Mouse (Mus musculus) cerebellum, adult 9-11 months (tissue): ENCODE measurements at regions not wholly inside any gene's neighbourhood (a gene's known extent, or its start where the extent isn't known, plus 50 kb on each side); places are given as distances from the start of the nearest gene placed in this dataset.

Experiments used
- DNase-seq: peaks from one replicate; pipeline ENCODE4 v3.0.0; 2022

DNA sequence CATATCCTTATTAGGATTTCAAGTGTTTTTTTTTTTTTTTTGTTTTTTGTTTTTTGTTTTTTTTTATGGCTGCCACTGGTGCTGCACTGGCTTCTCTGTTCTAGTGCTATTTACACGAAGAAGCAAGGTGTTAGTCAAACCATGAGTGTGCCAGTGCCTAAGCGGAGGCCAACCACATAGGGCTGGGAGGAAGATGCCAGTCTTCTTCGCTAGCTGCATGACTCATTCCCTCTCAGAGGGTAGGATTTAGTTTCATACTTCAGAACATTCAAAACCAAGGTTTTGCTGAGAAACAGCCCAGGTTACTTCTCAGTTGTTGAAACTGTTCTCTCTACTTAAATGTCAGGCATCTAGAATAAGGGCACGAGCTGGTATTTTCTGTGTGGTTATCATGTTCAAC lies 72.6 kb downstream of the Icos start:
- DNase-seq = no peak

DNA sequence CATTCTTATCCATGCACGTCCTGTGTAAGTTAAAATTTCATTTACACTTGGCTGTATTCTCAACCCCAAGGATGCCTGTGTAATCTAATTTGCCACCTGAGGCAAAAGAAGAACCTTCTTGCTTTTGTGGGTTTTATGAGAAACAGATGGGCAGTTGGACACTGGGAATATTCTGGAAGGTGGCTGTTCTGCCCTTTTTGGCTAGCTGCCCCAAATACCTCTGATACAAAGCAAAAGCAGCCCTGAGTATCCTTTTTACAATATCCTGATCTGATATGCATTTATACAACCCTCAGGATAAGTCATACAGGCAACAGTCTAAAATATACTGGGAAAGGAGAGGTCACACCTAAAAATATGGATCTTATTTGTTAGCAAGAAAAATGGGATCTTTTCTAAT lies 75.9 kb downstream of the Icos start:
- DNase-seq = peak; percentile 2

DNA sequence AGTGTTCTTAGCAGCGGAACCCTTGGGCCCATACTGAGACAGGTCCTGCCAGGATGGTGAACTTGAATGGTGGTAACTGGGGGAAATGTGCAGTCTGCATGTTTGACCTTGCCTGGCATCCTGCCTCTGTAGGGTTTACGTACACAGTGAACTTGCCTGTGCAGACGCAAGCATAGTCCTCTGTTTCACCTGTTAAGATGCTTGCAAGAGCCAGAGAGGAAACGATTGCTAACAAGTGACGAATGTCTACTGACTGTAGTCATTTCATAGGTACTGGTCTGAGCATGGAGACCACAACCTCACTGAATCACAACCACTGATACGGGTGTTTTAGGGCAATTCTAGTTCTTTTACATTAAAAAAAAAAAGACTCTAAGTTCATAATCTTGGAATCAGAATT lies 76.7 kb downstream of the Icos start:
- DNase-seq = no peak

DNA sequence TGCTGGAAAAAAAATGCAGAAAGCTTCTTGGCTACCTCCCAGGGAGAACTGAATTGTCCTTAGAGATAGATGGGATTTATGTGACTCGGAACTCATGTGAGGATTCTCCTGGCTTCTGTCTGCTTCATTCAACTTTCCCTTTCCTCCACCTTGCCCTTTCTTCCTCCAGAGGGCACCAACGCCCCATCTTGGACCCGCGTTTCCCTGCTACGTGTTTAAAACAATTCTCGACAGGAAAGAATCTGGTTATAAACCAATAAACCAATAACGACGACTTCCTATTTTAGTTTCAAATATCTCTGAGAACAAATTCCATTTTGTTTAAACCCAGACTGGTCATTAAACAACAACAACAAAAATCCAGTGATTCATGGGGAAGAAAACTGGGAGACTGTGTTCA lies 77.4 kb downstream of the Icos start:
- DNase-seq = peak; percentile 11

DNA sequence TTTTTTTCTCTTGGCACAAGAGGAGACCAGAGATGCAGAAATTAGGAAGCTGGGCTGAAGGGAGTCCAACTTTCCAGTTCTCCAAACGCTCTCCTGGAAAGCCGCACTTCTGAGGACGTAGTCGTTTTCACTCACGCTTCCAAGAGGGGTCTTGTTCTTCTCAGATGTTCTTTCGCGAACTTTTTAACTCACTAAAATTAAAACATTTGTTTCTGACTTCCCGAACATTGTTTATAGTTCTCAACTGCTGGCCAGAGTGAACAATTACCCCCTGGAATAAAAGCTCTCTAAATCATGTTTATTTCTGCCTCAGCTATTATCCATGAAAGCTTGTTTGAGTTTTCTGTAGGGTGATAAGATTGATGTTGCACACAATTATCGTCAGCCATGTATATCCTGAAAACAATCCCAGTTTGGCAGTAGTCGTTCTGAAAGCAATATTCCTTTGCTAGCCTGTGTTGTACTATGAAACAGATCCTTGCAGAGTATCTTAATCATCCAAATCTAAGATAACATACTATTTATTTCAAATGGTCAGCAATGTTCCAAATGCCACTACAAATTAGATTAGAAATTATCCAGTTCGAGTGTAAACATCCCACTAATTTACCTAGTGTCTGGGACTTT lies 82.3 kb downstream of the Icos start:
- no peak for DNase-seq

DNA sequence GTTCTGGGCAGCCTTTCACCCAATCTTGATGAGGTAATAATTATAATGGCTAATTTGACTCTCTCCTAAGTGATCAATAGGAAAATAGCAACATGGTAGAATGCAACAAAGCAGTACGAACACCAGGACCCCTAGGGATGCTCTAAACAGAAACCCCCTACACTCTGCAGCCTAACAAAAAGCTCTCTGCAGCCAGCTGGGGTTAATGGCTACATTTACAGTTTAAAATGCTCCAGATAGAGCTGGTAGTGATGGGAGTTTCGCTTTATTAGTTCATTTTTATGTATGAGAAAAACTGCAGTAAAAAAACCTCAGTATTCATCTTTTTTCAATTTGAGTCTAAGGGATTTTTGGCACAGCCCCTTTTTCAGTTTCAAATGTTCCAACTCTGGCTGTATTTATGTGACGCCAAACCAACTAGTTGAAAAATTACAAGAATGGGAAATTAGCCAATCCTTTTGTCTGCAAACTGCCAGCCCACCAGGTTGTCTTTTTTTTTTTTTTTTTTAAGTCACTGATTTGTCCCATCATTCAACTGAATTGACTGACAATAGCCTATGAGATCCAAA lies 84.2 kb downstream of the Icos start:
- no peak for DNase-seq

DNA sequence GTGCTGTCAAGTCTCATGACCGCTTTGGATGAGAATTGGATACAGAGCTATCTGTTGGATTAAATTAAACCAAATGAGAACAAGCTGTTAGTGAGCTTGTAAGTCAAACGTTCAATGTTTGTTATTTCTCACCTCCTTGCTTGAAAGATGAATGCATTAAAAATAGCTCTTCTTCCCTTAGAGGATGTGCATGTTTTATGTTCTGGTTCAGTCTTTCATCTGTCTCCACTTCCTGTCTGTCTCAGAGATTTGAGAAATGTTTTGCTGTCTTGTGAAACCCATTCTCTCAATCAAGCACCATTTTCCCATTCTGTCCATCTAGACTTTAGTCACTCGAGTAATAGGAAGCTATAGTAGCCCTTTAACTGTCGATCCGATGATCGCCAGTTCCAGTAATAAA lies 90.4 kb downstream of the Icos start:
- no peak for DNase-seq

DNA sequence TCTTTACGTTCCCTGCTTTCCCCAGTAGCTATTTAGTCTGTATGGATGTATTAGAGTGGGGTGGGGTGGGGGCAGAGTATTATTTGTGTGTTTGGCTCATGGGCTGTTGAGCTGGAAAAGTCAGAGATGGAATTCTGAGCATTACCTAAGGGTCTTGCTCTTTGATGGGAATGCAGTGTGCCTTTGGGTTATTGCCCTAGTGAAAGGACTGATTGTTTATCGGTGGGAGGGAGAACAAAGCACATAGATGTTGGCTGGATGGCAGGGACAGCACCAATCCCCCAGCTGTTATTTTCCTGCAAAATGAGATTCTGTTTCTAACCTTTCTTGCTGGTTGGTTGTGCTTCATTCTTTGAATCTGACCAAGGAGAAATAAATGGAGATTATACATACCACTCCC lies 96.4 kb downstream of the Icos start:
- no peak for DNase-seq

DNA sequence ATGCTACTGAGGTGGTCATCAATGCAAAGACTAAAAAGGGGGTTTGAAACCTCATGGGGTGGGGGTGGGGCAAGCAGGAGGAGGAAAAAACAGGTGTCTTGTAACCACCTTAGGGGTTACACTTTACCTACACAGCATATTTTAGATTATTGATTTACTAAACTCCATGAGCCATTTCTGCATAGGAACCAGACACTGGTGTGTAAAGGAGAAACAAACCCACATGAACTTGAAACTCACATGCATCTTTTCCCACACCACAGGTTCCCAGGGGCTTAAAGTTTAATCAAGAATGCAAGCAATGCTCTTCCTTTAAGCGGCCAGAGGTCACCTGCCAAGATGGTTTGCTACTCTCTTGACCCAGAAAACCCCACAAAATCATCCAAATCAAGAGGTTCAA lies 97.6 kb downstream of the Icos start:
- DNase-seq = no peak

DNA sequence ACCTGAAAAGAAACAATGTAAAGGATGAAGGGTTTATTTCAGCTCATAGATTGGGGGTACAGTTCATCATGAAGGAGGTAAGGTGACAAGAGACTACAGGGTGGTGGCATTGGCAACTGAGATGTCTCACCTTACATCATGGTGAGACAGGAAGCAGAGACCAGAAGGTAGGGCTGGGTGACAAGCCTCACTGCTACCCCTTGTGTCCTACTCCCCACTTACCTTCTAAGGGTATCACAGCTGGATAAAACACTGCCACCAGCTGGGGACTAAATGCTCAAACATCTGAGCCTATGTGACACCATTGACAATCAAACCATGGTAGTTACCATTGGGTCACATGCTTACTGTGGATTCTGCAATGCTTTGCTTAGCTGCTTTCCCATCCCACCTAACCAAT lies 107.0 kb downstream of the Icos start:
- DNase-seq = no peak

DNA sequence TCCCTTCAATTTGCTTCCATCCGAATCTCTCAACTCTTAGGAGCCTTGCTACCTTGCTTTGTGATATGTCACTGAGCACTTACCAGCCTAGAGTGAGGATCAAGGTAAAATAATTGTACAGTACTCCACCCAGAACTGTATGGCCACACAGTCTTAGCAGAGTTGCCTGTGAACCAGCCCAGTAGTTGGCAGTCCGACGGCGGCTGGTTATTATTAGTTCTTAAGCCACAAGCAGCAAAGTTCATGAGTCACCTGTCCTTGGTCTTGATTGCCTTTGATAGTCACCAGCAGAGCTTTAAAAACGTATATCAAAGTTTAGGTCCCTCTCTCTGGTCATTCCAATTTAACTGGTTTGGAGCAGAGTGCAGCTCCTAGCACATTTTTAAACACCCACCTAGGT lies 109.1 kb downstream of the Icos start:
- DNase-seq = no peak

DNA sequence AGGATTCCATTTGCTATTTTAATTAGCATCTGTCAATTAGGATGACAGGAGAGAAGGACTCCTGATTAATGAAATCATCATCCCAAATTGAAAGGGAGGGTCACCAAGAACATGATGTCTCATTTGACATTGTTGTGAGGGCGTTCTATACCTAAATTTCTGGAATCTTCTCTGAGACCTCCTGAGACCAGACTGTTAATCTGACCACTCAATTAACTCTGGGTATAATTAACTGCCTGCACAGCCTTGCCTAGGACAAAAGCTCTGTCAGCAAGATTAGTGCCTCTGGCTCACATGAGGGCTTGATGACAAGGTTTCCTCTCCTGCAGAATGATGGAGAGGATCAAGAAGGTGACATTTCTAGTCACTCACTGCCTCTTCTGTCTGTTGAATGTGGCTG lies 113.1 kb downstream of the Icos start:
- DNase-seq = no peak

DNA sequence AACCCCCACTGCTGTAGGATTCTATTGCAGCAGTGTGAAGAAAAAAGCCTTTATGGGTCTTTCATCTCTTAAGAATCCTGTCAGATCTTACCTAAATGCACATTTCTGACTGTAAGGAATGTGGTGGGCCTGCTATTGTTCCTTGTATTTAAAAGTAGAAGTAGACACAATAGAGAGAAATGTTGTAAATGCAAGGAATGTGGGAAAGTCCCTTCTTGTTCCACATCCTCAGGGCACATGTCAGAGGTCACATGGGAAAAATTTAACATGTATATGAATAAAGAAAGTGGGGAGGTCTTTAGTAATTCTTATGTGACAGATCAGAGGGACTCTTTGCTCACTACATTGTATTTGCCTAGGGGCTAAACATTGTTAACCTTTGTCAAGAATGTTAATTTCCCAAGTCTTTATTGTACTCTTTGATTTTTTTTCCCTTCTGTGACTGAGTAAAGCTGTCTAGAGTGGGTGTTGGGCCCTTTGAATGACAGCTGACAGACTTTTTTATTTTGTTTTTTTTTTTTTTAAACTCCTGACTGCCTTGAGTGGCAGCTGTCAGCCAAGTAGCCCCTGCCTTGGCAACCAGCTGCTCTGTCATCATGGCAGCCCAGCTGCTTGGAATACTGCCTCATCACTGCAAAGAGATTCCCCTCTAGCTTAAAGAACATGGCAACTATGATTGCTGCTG lies 117.9 kb downstream of the Icos start:
- DNase-seq = no peak

DNA sequence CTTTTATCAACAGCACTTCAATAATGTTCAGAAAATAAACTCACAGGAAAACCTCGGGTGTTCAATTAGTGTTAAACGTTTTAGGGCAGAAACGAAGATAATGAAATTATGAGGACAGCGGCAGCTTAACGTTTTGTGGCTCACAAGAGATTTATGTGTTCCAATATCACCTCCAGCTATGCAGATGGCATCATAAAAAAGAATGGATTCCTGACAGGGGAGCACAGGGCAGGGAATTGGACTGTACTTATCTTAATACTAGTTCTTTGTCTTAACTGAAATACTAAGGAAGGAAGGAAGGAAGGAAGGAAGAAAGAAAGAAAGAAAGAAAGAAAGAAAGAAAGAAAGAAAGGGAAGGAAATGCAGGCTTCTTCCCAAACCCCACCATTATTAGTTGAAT lies 121.6 kb downstream of the Icos start:
- DNase-seq = no peak

DNA sequence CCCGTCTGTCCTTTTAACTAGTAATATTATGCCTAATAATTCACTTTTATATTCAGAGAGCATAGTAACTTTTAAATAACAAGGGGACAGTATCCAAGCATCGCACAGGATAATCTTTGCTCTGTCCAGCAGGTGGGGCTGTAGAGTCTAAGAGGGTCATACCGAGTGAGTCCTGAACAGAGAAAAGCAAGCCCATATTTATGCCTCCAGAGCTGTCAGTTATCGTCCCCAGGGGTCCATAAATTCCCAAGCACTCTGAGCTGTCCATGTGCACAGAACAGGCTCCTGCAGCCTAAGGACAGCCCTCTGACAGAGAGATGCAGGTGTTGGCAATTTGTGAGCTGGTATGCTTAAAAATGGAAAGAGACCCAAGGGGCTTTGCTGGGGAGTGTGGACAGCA lies 124.0 kb downstream of the Icos start:
- DNase-seq = no peak

DNA sequence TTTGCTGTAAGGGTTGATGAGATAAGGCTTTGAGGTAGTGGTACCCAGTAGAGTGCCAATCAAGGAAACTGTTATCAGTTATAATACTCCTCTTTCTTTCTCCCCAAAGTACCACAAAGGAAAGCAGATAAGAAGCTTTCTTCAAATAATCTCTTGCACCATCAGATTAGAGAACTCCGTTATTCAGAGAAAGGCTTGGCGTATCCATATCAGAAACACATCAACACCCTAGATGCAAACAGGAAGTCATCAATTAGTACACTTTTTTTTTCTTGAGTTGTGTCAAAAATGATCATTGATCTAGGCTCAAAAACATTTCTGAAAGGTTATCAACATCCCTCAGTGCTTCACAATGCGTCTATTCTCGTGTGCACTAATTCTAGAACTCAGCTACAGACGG lies 124.6 kb downstream of the Icos start:
- no peak for DNase-seq

DNA sequence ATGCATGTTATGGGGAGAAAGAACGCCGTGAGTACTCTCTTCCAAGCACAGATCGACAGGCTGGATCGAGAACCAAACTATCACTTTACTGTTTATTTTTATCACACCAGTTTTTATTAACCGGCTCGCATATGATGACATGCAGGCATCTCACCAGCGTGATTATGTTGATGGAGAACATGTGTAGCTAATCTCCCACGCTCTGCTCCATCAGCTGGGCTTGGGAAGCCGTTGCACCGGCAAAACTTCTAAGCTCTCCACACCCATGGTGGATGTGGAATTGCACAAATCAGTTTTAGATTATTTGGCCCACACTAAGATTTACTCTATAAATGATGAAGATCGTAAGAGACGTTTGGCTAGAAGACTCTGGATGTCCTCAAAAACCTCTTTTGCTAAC lies 125.9 kb downstream of the Icos start:
- no peak for DNase-seq

DNA sequence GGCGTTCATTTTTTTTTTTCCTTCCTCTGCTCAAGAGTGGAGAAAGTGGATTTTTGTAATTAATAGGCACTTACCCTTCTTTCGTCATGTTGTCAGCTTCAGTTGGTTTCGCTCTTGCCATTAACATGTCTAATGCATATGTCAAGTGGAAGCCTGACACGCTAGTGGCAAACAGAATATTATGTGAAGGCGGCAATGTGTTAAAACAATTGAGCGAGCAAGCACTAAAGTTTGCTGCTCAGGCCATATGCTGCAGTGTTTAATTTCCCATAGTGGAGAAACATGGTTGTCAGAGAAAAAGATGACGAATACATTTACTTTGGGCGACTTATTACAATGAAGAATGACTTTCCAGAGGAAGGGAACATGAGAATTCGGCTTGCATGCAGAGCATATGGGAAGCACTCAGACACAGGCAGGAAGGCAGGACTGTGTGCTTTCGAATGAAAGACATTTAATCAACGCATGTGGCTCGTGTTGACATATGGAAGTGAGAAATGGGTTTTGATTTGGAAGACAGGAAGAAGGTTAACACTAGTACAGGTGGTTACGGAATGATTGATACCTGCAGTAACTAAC lies 134.1 kb downstream of the Icos start:
- DNase-seq = no peak

DNA sequence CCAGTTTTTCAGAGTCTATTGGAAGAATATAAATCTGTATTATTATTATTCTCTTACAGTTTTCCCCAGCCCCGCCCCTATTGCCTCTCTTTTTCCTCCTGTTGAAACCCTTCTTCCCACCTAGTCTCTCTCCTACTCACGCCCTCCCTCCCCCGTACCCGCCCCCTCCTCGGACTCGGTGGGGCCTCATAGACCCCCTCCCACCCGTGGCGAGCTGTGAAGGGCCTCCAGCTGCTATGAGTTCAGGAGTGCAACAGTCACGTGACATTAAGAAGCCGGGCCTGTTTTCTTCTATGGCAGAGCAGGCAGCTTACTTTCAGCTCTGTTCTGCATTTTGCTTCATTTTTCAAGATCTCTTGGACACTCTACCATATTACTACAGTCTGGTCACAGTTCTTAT lies 139.8 kb downstream of the Icos start:
- no peak for DNase-seq

DNA sequence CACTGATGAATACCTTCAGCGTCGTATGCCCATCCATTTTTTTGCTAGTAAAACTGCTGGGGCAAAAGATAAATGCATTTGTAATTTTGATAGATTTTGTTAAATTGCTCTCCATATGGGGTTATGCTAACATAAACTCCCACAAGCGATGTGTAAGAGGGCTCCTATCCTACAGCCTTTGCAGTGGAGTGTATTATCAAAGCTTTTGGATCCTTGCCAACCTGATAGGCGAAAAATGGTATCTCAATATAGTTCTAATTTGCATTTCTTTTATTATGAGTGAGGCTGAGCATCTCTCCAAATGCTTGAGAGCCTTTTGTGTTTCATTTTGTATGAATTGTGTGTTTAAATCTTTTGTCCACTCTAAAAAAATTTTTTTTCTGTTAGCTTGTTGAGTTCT lies 140.3 kb downstream of the Icos start:
- no peak for DNase-seq

DNA sequence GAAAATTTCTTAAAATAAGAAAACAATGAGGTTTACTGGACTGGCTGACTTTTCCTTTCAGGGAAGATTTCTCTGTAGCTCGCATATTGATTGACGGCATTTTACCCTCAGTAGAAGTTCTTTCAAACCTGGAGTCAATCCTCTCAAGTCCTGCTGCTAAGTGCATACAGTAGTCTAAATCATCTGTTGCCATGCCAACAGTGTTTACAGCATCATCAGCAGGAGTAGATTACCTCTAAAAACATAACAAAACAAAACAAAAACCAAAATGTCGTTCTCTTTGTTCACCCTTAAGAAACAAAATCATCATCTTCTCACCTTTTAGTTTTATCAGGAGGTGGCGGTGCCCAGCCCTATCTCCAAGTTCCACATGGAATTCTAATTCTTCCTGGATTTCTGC lies 143.8 kb downstream of the Icos start:
- DNase-seq = no peak

DNA sequence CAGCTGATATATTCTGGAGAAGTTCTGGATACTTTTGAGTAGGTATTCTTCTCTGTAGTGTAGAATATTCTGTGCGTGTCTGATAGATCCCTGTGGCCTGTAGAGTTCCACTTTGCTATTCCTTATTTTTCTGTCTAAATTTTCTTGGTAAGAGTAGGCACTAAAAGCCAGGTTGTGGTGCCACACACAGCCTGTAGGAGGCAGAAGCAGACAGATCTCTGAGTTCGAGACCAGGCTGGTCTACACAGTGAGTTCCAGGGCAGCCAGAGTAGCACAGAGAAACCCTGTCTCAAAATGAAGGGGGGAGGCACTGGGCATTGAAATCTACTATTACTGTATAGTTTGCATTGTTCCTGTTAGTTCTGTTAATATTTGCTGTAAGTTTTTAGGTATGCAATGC lies 147.4 kb downstream of the Icos start:
- no peak for DNase-seq

DNA sequence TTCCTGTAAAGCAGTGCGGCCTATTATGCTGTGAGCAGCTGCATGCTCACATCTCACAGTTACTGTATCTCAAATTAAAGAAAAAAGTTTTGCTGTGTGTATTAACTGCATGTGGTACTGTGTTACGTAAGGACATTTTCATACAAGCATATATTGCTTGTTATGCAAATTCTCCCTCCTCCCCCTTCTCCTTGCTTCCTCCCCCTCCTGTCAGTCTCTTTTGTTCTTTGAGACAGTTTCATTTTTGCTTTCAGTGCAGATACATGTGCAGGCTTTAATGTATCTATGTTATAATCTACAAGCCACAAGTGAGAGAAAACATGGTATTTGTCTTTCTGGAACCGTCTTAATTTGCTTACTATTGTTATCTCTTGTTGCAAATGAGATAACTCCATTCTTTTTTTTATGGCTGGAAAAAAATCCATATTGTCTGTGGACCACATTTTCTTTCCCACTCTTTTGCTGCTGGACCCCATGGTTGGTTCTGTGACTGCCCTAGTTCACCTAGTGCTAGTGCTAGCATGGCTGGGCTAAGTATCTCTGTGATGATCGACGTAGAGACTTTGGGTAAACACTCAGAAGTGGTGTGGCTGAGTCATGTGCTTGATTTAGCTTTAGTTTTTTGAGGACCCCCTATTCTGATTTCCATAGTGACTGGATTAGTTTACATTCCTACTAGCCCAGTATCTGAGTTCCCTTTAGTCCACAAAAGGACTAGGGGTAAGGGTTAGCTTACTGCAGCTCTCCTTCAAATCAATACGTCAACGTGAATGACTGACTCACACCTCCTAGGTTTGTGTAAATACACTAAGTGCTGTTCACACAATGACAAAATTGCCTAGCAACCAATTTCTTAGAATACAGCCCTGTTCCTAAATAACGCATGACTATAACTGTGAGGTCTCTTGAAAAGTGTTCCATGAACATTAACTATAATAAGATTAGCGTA lies 158.1 kb downstream of the Icos start:
- no peak for DNase-seq
